Mouse (Mus musculus): ENCODE results near the gene Tspan31. TPM values are rescaled to one million over a fixed set of nuclear protein-coding genes. Genes with fewer than 3 reads are reported as not detected.

Tspan31 gene
- polyA plus RNA-seq, 1 experiment from 2014 or later: 224 TPM

DNA sequence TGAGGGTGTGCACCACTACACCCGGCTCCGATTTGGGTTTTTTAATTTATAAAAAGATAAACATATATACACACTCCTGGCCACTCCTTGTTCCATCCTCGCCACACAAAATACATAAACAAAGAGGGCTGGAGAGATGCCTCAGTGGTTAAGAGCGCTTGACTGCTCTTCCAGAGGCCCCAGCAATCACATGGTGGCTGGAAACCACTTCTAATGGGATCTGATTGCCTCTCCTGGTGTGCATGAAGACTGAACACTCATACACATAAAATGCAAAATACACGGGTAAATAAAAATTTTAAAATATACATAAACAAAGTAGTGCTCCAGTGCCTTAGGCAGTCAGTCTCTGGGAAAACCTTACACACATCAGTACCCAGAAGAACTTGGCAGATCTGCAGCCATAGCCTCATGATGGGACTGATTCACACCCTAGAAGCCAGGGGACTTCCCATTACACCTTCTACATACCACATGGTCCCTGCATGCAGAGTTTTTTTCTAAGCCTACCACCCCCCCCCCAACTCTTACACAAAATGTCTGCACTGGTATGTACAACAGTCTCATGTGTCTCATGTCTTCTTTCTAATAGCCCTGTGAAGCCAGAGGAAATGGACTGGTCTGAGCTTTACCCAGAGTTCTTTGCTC, 27.5 kb downstream of the Tspan31 start:
- Histone ChIP-seq H3K4me1 (ENCODE audit: insufficient read depth) (peaks cover 11% of the 10 kb centered on the region), H3K9me3 (ENCODE audit: low read length) (no peaks in the 10 kb centered on the region), H3K27ac (ENCODE audit: low read depth) (0 out of 2 replicates have a peak overlapping the region, but pooled peaks have one; percentile 52), H3K27me3 (ENCODE audit: insufficient read depth, low read length) (peaks cover 9% of the 10 kb centered on the region), H3K9ac (replicated peaks) (peak overlapping the region; percentile 62), H3K4me2 (ENCODE audit: low read depth, low read length) (peak overlapping the region; percentile 90), H3K4me3 (ENCODE audit: low read depth, low read length) (peak overlapping the region; percentile 72), H3K36me3 (replicated peaks; ENCODE audit: insufficient read depth, low read length) (peaks cover 3% of the 10 kb centered on the region; the same call in 1 of the 2 replicates)
- WGBS (ENCODE audit: insufficient replicate concordance): 12% methylated on average over 5 of the region's 5 CpGs
- TF ChIP-seq CTCF (IDR thresholded peaks at IDR 0.05; ENCODE audit: low read depth) (no peak), EP300 (IDR thresholded peaks at IDR 0.05; ENCODE audit: low read depth) (no peak)
- ATAC-seq (no peak; the same call in 1 of the 2 replicates), DNase-seq (no peak)

DNA sequence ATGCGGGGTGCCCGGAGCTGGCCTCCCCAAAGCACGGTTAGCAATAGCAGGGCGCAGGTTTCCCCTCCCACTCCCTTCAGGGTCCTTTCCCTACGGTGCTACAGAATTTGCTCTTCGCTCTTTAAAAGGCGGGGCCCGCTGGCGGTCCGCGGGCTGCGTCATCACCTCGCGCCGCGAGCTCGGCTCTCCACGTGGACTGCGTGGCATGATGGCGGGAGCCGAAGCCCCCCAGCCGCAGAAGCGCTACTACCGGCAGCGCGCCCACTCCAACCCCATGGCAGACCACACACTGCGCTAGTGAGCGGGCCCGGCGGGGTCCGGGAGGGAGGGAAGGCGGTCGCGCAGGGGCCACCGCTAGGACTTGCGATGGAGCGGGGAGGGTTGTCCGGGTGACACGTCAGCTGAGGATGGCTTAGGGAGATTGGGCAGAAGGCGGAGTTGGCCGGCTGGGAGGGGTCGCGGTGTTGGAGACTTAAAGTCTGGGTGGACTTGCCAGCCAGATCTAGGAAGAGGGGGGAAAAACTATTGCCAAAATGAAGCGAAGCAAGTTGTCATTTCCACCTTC, 28.2 kb downstream of the Tspan31 start:
- Histone ChIP-seq H3K27ac (ENCODE audit: low read depth) (peak overlapping the region; percentile 52; the same call in 1 of the 2 replicates), H3K9ac (replicated peaks) (peak overlapping the region; percentile 62), H3K36me3 (replicated peaks; ENCODE audit: insufficient read depth, low read length) (peaks cover 3% of the 10 kb centered on the region; the same call in 1 of the 2 replicates), H3K4me3 (ENCODE audit: low read depth, low read length) (peak overlapping the region; percentile 72), H3K4me1 (ENCODE audit: insufficient read depth) (peaks cover 11% of the 10 kb centered on the region), H3K9me3 (ENCODE audit: low read length) (no peaks in the 10 kb centered on the region), H3K4me2 (ENCODE audit: low read depth, low read length) (peak overlapping the region; percentile 90), H3K27me3 (ENCODE audit: insufficient read depth, low read length) (peaks cover 8% of the 10 kb centered on the region; the same call in 1 of the 2 replicates)
- peak; percentile 91 for ATAC-seq
- peak; percentile 89 for DNase-seq
- 1% methylated on average over 44 of the region's 44 CpGs for WGBS (ENCODE audit: insufficient replicate concordance)
- no peak for TF ChIP-seq CTCF (IDR thresholded peaks at IDR 0.05; ENCODE audit: low read depth)
- TF ChIP-seq EP300 (IDR thresholded peaks at IDR 0.05; ENCODE audit: low read depth): no peak

DNA sequence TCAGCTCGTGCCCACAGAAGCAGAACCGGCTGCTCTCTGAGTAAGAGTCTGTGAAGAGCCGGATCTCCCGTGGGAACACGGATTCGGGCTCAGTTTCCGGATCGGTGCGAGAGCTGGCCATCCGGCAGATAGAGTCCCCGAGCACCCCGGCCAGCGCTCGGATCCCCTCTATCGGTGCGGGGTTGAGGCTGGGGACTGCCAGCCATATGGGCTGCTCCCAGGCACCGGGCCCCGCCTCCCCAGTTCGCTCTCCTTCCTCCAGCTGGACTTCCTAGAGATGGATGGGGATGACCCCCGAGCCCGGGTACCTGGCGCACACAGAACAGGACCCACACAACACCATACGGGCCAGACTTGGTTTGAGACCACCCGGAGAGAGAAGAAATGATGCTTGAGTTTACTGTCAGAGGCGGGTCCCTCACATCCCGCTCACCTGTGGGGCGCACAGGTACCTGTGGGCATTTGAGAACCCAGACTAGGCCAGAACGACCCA, 28.7 kb downstream of the Tspan31 start, which contains the start of the genes Mettl1 and Eef1akmt3:
Gene Mettl1 (plus strand): TSS at position 141 of the 493 bp plus-strand sequence.
Gene Eef1akmt3 (minus strand): TSS at position 240 of the 493 bp plus-strand sequence.
- ATAC-seq (peak; percentile 47), DNase-seq (peak; percentile 40)
- peaks cover 3% of the 10 kb centered on the region; the same call in 1 of the 2 replicates for H3K36me3 ChIP-seq (replicated peaks; ENCODE audit: insufficient read depth, low read length)
- peak within 1 kb of the TSS; percentile 62 for H3K9ac ChIP-seq (replicated peaks)
- peaks cover 8% of the 10 kb centered on the region; the same call in 1 of the 2 replicates for H3K27me3 ChIP-seq (ENCODE audit: insufficient read depth, low read length)
- TF ChIP-seq EP300 (IDR thresholded peaks at IDR 0.05; ENCODE audit: low read depth): no peak
- no peak for TF ChIP-seq CTCF (IDR thresholded peaks at IDR 0.05; ENCODE audit: low read depth)
- H3K9me3 ChIP-seq (ENCODE audit: low read length): no peaks in the 10 kb centered on the region
- peaks cover 11% of the 10 kb centered on the region for H3K4me1 ChIP-seq (ENCODE audit: insufficient read depth)
- H3K27ac ChIP-seq (ENCODE audit: low read depth): peak within 1 kb of the TSS; percentile 52; the same call in 1 of the 2 replicates
- peak within 1 kb of the TSS; percentile 72 for H3K4me3 ChIP-seq (ENCODE audit: low read depth, low read length)
- H3K4me2 ChIP-seq (ENCODE audit: low read depth, low read length): peak within 1 kb of the TSS; percentile 90
- 0% methylated on average over 28 of the region's 28 CpGs for WGBS (ENCODE audit: insufficient replicate concordance)

DNA sequence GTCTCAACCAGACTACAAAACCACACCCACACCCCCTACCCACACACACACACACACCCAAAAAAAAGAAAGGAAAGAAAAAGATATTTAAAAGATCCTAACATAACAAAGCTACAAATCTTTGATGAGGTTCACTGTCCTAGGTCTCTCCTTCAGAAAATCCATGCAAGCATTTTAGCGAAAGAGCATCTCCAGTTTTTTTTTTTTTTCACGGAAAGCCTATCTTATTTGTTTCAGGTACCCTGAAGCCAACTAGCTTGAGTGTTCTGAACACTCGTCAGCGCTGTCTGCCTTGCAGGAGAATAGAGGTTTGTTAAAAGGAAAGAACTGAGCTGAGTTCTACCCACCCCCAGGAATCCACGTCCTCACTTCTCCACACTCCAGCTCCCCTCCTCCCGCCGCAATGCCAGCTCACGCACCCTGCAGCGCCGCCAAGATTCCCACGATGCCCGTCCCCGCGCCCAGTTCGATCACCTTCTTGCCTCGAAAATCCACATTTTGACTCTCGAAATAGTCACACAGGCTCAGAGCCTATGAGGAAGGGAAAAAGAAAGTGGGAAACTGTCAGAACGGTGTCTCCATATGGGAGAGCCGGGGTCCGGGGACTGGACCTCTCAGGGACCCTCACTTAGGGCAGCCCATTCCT, 29.4 kb downstream of the Tspan31 start:
- H3K4me2 ChIP-seq (ENCODE audit: low read depth, low read length): peak overlapping the region; percentile 90
- H3K27me3 ChIP-seq (ENCODE audit: insufficient read depth, low read length): peaks cover 8% of the 10 kb centered on the region; the same call in 1 of the 2 replicates
- 2% methylated on average over 20 of the region's 20 CpGs for WGBS (ENCODE audit: insufficient replicate concordance)
- no peaks in the 10 kb centered on the region for H3K9me3 ChIP-seq (ENCODE audit: low read length)
- H3K27ac ChIP-seq (ENCODE audit: low read depth): no peak overlapping the region
- H3K4me3 ChIP-seq (ENCODE audit: low read depth, low read length): peak overlapping the region; percentile 72
- DNase-seq (no peak), ATAC-seq (no peak)
- TF ChIP-seq CTCF (IDR thresholded peaks at IDR 0.05; ENCODE audit: low read depth) (no peak), EP300 (IDR thresholded peaks at IDR 0.05; ENCODE audit: low read depth) (no peak)
- H3K36me3 ChIP-seq (replicated peaks; ENCODE audit: insufficient read depth, low read length): peaks cover 3% of the 10 kb centered on the region; the same call in 1 of the 2 replicates
- H3K9ac ChIP-seq (replicated peaks): peak overlapping the region; percentile 62
- H3K4me1 ChIP-seq (ENCODE audit: insufficient read depth): peaks cover 11% of the 10 kb centered on the region

DNA sequence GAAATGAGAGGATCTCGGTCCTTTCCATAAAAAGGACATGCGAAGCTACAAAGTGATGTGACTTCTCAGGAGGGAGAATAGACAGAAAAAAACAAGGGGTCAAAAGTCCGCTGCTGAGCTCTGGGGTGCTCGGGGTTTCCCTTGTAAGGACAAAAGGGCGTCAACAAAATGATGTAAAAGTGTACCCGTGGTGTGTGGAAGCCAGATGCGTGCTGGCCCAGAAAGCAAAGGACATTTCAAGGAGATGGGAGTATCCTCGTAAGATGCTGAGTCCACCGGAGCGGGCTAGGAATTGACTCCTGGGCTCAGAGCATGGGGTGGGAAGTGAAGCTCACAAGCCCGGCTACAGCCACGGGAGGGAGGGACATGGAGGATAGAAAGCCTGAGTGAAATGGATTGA, 32.4 kb downstream of the Tspan31 start:
- Histone ChIP-seq H3K27me3 (ENCODE audit: insufficient read depth, low read length) (peaks cover 8% of the 10 kb centered on the region; the same call in 1 of the 2 replicates), H3K4me3 (ENCODE audit: low read depth, low read length) (no peak overlapping the region), H3K36me3 (replicated peaks; ENCODE audit: insufficient read depth, low read length) (no peaks in the 10 kb centered on the region), H3K9ac (replicated peaks) (no peak overlapping the region), H3K4me2 (ENCODE audit: low read depth, low read length) (no peak overlapping the region), H3K9me3 (ENCODE audit: low read length) (no peaks in the 10 kb centered on the region), H3K4me1 (ENCODE audit: insufficient read depth) (peaks cover 7% of the 10 kb centered on the region), H3K27ac (ENCODE audit: low read depth) (no peak overlapping the region)
- ATAC-seq (no peak), DNase-seq (no peak)
- 67% methylated on average over 12 of the region's 12 CpGs for WGBS (ENCODE audit: insufficient replicate concordance)
- TF ChIP-seq EP300 (IDR thresholded peaks at IDR 0.05; ENCODE audit: low read depth): no peak
- no peak for TF ChIP-seq CTCF (IDR thresholded peaks at IDR 0.05; ENCODE audit: low read depth)

Measured in liver, postnatal 0 days (tissue).